Mouse (Mus musculus) urinary bladder, adult 2 months (tissue): ENCODE measurements around the gene Erc1. TPM values are rescaled to one million over a fixed set of nuclear protein-coding genes. Genes with fewer than 3 reads are reported as not detected.
"Not testable (repeated sequence)": the region's sequence is repeated elsewhere in the genome, so short reads cannot be mapped to it uniquely, and the experiment has no call there.

Experiments
- DNase-seq: peaks from one replicate; pipeline ENCODE4 v3.0.0; 2022; ENCODE audit warnings: low spot score
- polyA plus RNA-seq: library from polyadenylated mRNA; depleted of rRNA; stranded (reverse); fragments of >200 nt; gene quantifications from 2 replicates; pipeline ENCODE4 v1.2.3, GENCODE M21; 2012

Gene Erc1
- polyA plus RNA-seq, 1 experiment: 10.6 TPM

DNA sequence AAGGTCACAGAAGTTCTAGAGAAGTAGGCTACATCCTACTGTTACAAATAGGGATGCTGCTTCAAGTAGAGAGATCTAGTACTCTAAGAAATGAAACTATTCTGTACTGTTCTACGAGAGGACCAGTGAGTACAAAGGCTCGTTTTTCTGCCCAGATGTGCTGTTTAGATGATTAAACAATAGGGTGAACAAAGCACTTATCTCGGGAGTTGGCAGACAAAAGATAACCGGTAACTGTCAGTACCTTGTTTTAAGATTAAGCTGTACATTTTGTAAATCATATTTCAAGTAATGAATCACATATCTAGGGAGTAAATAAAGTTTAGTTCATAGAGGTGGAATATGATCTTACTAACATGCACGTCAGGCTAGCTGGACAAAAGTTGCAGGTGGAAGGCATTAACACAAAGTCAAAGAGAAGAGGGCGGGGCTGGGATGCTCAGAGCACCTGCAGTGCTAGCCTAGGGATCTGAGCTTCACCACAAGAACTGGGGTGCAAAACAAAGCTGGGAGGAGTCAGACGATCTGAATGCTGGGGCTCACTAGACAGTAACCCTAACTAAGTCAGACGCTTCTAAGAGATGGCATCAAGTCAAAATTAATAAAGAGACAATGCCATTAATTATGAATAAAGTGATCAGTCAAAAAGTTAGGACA lies 136.2 kb downstream of the Erc1 start:
- DNase-seq: no peak

- no peak for DNase-seq
These were observed 138.4 kb downstream of the Erc1 start for GRCm38 (mm10) chr6:119709552-119709951.

DNA sequence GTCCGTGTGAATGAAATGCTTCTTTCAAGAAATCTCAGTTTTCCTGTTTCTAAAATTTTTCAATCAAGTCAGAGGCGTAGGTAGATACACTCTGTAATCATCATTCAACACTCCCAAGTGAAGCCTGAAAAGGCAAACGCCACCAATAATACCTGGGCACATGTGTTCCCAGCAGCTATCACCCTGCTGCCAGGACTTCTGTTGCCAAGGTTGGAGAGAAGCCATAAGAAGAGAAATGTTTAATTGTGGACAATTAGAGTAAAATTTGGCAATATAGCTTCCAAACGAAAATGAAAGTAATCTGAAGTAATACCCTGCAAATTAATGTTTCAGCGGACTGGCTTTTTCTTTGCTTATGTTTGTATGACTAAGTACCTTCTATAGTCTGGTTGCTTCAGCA lies 140.1 kb downstream of the Erc1 start:
- DNase-seq: no peak

GRCm38 (mm10) chr6:119704899-119705298 lies 143.1 kb downstream of the Erc1 start:
- DNase-seq: no peak

GRCm38 (mm10) chr6:119692754-119693153 lies 155.2 kb downstream of the Erc1 start:
- DNase-seq: no peak

DNA sequence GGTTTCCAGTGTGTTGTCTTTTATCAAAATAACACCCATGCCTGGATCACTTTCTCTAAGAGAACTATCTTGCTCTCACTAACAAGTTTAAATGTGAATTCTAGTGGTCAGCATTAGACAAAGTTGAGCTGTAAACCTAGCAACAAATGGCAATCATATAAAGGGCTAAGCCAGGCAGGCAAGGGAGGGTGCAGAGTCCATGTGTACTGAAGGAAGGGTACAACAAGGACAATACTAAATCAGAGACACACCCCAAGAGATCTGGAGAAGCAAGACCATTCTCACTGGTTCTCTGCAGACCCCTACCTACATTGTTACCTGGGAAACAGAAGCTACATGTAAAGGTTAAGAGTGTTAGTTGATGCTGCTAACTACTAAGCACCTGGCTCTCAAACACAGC lies 161.5 kb downstream of the Erc1 start:
- DNase-seq: no peak

DNA sequence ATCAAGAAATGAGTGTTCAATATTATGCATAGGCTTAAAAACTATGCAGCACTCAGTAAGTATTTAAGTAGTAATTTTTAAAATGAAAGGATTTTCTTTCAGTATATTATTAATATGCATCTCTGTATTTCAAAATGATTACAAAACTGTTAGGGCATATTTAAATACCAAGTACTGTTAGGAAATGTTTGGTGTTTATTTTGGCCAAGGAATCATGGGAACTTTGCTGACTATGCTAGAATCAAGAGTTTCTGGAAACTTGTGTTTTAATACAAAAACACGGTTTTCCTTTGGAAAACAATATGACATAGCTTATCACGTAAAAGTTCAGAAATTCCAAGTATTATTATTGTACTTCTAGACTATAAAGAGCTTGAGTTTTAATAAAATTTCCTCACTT lies 167.2 kb downstream of the Erc1 start:
- DNase-seq: no peak

- DNase-seq: no peak
These were observed 173.2 kb downstream of the Erc1 start for GRCm38 (mm10) chr6:119674811-119675209.

GRCm38 (mm10) chr6:119674201-119674810 lies 173.7 kb downstream of the Erc1 start:
- DNase-seq: no peak

DNA sequence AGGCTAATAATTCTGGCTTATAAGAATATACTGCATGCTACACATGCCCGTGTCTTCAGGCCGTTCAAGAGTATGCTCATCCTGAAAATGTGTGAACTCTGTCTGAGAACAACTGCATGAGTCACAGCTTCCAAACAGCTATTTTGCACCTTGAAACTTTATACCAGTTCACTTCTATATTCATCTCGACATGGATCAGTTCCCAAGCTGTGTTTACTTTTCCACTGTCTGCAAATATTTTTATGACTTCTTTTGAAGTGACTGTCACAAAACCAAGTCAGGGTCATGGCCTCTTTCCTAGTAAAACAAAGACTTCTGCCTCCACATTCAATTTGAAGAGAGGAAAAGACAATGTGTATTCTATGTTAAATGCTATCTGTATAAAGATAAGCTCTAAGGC lies 178.2 kb downstream of the Erc1 start:
- DNase-seq: no peak

GRCm38 (mm10) chr6:119662936-119663335 lies 185.0 kb downstream of the Erc1 start:
- DNase-seq: no peak

DNA sequence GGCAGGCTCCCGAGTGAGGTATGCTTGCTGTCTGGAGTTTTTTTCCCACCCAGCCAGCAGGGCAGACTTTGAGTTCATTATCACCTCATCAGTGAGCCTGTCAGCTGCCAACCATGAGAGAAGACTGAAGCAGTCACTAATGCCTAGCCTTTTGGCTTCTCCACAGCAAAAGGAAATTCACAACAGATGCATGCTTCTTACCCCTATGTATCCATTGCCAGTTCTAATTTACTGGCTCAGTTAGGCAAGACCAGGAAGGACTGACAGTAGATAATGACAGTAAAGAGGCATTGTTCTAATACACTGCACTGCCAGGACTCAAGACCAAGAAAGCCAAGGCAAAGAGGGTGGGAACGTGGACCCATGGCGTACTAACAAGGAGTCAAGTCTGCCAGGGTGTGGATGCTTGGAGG lies 186.9 kb downstream of the Erc1 start:
- DNase-seq: no peak

DNA sequence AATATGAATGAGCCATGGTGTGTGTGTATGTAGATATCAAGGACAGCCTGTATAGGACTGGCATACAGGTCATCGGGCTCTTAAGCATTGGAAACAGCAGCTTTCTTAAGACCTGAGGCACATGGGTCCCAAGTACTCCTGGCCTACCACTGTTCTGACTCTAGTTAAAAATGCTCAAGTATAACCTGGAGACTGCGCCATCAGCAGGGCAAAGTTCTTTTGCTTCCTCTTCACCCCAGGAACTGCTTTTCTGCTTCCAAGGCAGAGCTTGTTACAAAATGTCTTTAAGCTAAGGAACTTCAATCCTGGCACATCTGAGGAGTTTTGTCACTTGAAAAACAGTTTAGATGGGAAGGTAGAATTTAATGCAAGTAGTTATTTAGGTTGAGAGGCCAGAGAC lies 189.5 kb downstream of the Erc1 start:
- DNase-seq: no peak

- DNase-seq: no peak
These were observed 190.4 kb downstream of the Erc1 start for GRCm38 (mm10) chr6:119657418-119658178.

- DNase-seq: not testable (repeated sequence)
These were observed 193.2 kb downstream of the Erc1 start for GRCm38 (mm10) chr6:119654777-119655176.

DNA sequence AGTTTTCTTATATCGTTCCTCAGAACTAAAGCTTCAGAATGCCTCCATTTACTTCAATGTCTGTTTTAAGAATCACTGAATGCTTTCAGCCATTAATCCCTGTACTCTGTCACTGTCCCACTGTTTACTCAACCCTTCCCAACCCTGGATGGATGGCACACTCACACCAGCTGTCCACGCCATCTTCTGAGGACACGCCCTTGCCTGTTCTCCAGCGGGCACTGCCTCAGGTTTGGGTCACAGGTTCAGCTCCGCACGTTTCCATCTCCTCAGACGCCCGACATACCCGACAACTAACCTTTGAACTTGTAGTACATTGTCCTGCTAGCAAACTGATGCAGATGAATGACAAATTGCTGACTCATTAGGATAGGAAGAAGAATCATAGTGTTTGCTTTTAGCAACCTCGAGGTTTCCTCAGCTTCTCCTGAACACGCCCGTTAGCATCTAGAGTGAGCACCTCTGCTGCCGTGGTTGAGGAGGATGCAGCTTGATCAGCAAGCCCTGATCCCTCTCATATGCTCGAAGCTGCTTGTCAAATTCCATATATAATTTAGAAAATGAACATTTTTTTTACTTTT lies 204.0 kb downstream of the Erc1 start:
- no peak for DNase-seq

DNA sequence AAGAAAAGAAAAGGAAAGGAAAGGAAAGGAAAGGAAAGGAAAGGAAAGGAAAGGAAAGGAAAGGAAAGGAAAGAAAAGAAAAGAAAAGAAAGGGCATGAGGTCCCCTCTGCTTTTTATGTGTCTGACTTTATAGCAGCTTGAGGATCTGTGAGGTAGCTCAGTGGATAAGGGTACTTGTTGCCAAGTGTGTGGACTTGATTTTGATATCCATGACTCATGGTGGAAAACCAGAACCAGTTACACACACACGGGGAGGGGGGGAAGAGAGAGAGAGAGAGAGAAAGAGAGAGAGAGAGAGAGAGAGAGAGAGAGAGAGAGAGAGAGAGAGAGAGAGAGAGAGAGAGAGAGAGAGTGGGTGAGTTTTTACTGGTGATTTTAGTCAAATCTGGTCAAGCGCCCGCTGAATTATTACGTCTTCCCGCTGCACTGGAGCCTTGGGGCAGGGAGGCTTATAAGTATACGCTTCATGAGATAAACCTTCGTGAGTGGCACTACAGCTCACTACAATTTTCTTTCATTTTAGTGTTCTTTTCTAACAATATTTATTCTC lies 204.7 kb downstream of the Erc1 start:
- DNase-seq: no peak

DNA sequence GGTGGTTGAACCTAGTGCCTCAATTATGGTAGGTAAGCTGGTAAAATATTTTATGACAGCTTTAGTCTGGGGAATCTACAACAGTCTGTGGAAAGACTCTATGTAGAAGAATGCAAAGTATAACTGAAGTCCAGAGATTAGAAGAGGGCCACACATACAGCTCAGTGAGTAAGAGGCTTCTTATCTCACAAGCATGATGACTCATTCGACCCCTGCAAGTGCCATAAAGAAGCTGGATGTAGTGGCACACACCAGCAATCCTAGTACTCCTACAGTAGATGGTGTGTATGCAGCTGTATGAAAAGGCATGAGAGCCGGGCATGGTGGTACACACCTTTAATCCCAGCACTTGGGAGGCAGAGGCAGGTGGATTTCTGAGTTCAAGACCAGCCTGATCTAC lies 205.2 kb downstream of the Erc1 start:
- DNase-seq: no peak

DNA sequence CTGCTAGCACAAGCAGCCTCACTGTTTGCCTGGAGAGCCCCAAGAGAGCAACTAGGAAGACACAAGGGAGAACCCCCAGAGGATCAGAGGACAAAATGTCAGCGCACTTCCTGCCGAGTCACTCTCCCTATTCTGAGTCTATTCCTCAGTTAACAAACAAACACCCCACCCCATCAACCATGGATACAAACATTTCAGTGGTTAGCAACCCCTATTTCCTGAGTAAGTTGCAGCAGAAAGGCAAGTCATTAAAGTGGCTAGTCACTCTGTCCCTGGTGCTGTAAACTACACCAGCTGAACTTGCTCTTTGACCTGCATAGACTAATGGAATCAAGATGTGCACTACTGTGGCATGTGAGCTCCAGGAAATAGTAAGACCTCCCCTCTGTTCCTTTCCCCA lies 212.3 kb downstream of the Erc1 start:
- DNase-seq: no peak

- DNase-seq: no peak
These were observed 217.3 kb downstream of the Erc1 start for GRCm38 (mm10) chr6:119630622-119631021.

DNA sequence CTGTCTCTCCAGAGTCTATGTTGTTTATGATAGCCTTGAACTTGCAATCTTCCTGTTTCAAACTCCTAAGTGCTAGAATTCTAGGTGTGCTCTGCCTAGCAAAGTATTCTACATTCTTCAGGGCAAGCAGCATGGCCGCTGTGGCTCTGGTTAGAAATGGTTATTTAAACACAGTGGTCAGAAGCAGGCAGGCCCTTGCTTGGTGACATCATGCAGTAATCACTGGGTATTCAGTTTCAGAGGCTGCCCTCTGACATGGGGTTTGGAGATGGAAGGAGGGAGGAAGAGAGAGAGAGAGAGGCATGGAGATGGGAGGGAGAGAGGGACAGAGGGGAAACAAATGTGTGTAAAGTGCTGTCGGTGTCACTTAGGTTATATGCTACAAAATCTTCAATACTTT lies 246.6 kb downstream of the Erc1 start:
- no peak for DNase-seq

GRCm38 (mm10) chr6:119595440-119595839 lies 252.5 kb downstream of the Erc1 start:
- DNase-seq: no peak
